Mouse (Mus musculus): ENCODE measurements around the gene Gpnmb.

DNA sequence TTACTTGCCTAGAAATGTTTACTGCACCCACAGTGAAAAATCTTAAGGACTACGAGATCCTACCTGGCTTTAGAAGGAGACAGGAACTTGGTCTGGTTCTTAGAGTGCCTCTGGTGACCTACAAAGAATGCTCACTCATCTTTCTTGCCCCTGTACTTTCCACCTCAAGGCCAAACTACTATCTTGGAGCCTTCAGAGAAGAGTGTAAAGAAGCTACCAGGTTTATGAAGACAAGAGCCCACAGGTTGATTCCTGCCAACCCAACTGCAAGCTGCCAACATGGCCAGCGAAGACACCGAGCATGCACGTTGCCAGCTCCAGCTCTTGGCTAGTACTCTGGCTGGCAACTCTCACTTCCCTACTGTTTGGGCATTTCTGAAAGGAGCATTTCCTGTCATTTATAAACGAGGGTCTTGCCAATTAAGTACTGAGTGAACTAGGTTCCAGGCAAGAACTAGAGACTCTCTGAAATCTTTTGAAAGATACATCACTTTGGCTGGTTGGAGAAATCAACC lies 61.3 kb downstream of the Gpnmb start:
- TF ChIP-seq CTCF (IDR thresholded peaks at IDR 0.05; ENCODE audit: borderline replicate concordance, extremely low read depth, insufficient read depth, insufficient read length) (no peak), POLR2A (IDR thresholded peaks at IDR 0.05; ENCODE audit: borderline replicate concordance, extremely low read depth, insufficient read depth, insufficient read length, poor library complexity, severe bottlenecking) (no peak)
